Mouse (Mus musculus) left cerebral cortex, postnatal 4 days (tissue): ENCODE data around the gene Uvrag. TPM values are rescaled to one million over a fixed set of nuclear protein-coding genes. Genes with fewer than 3 reads are reported as not detected.

Experiments
- DNase-seq: peaks from one replicate; pipeline ENCODE4 v3.0.0-alpha.2; 2022
- intact Hi-C: fragments of 180-260 bp; cut with DNase I; formaldehyde crosslinking; loops from one replicate; pipeline ENCODE4 v1.15.1; 2025
- total RNA-seq, 2 experiments: library from RNA; stranded (reverse); gene quantifications; 2 replicates each; pipeline ENCODE4 v1.2.3; 2021

Gene Uvrag
- total RNA-seq, 2 experiments from 2014 or later: 36.3 to 37.4 TPM

- peak; percentile 7 for DNase-seq
- intact Hi-C loops: no loop called here
Observed at GRCm38 (mm10) chr7:99101767-99102593, 39.0 kb downstream of the Uvrag start.

GRCm38 (mm10) chr7:99101076-99101475 is 39.9 kb downstream of the Uvrag start:
- no peak for DNase-seq
- intact Hi-C loops: no loop called here

GRCm38 (mm10) chr7:99100573-99100972 is 40.4 kb downstream of the Uvrag start:
- no peak for DNase-seq
- intact Hi-C loops: no loop called here

GRCm38 (mm10) chr7:99100087-99100486 is 40.9 kb downstream of the Uvrag start:
- intact Hi-C loops: no loop called here

GRCm38 (mm10) chr7:99097781-99098180 is 43.2 kb downstream of the Uvrag start:
- no peak for DNase-seq
- intact Hi-C loops: no loop called here

More at GRCm38 (mm10) chr7:99100087-99100486, 40.9 kb downstream of the Uvrag start:
- no peak for DNase-seq

- intact Hi-C loops: no loop called here
- DNase-seq: no peak
Observed at GRCm38 (mm10) chr7:99097128-99097527, 43.8 kb downstream of the Uvrag start.

- intact Hi-C loops: no loop called here
- peak; percentile 28 for DNase-seq
Observed at GRCm38 (mm10) chr7:99095191-99095590, 45.8 kb downstream of the Uvrag start.

- intact Hi-C loops: no loop called here
- DNase-seq: no peak
Observed at GRCm38 (mm10) chr7:99094336-99094735, 46.6 kb downstream of the Uvrag start.

GRCm38 (mm10) chr7:99091915-99092645 is 48.9 kb downstream of the Uvrag start:
- no peak for DNase-seq
- intact Hi-C loops: no loop called here

- intact Hi-C loops: no loop called here
- no peak for DNase-seq
Observed at GRCm38 (mm10) chr7:99089716-99090115, 51.2 kb downstream of the Uvrag start.

GRCm38 (mm10) chr7:99088576-99089346 is 52.2 kb downstream of the Uvrag start:
- intact Hi-C loops: no loop called here
- DNase-seq: no peak

- intact Hi-C loops: no loop called here
- no peak for DNase-seq
Observed at GRCm38 (mm10) chr7:99087581-99087980, 53.4 kb downstream of the Uvrag start.

- DNase-seq: no peak
- intact Hi-C loops: no loop called here
Observed at GRCm38 (mm10) chr7:99086646-99087443, 54.1 kb downstream of the Uvrag start.

- DNase-seq: no peak
- intact Hi-C loops: no loop called here
Observed at GRCm38 (mm10) chr7:99085249-99085648, 55.7 kb downstream of the Uvrag start.

- intact Hi-C loops: loop anchor here (10.0 kb wide), 3 partner anchors 235 to 595 kb away; partner anchors contain the start of gene Lrrc32
Observed at GRCm38 (mm10) chr7:99079522-99079921, 61.4 kb downstream of the Uvrag start.

GRCm38 (mm10) chr7:99078805-99079204 is 62.1 kb downstream of the Uvrag start:
- intact Hi-C loops: loop anchor here (10.0 kb wide), 3 partner anchors 234 to 594 kb away; partner anchors contain the start of gene Lrrc32
- no peak for DNase-seq

More at GRCm38 (mm10) chr7:99079522-99079921, 61.4 kb downstream of the Uvrag start:
- DNase-seq: peak; percentile 56

GRCm38 (mm10) chr7:99077234-99077633 is 63.7 kb downstream of the Uvrag start:
- intact Hi-C loops: loop anchor here (10.0 kb wide), 3 partner anchors 232 to 592 kb away; partner anchors contain the start of gene Lrrc32
- no peak for DNase-seq

- no peak for DNase-seq
- intact Hi-C loops: loop anchor here (10.0 kb wide), 3 partner anchors 230 to 590 kb away; partner anchors contain the start of gene Lrrc32
Observed at GRCm38 (mm10) chr7:99075101-99075500, 65.8 kb downstream of the Uvrag start.

GRCm38 (mm10) chr7:99073734-99074372 is 67.1 kb downstream of the Uvrag start:
- intact Hi-C loops: loop anchor here (10.0 kb wide), 3 partner anchors 229 to 589 kb away; partner anchors contain the start of gene Lrrc32
- DNase-seq: peak; percentile 50
